Mouse (Mus musculus): ENCODE measurements at regions not wholly inside any gene's neighbourhood (a gene's known extent, or its start where the extent isn't known, plus 50 kb on each side); places are given as distances from the start of the nearest gene placed in this dataset.

DNA sequence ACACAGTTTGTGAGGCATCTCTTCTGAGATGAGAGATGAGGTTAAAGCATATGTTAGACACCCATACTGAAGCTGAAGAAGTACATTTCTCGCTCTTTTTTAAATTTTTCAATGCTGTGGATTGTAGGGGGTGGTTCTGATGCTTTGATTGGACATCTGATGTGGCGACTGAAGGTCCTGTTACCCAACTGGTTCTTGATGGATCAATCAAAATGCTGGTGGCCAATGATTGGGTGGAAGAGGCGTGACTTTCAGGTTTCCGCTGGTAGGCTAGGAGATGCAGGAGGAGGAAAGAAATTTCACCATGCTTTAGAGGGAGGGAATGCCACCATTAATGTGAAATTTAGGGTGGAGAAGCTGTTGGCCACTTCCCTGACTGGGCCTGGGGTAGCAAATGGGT, 272.7 kb upstream of the Bmp2 start:
- TF ChIP-seq CTCF (IDR thresholded peaks at IDR 0.05) (no peak), EP300 (IDR thresholded peaks at IDR 0.05) (no peak)

Data from lung, postnatal 0 days (tissue).